16 mouse cellular contexts compared by ENCODE assay signal in genomic region chrX:79929956-79930355, GRCm38 (mm10).
"Had no signal": no experiment of that assay in that cellular context is flagged by ENCODE, and none has a peak within 500 bp of the region (broad histone marks: within the 10 kb centered on the region; RNA-seq: fewer than 3 reads in every experiment).

No protein-coding gene starts in this region.

- H3K4me3 ChIP-seq: neural tube, embryonic 13.5 days; neural tube, embryonic 15.5 days; stomach, embryonic 15.5 days had no signal

- H3K9me3 ChIP-seq: neural tube, embryonic 13.5 days; neural tube, embryonic 15.5 days; stomach, embryonic 15.5 days had no signal

- DNase-seq: retina, postnatal 1 day; right cerebral cortex, adult 18-20 months; right cerebral cortex, postnatal 14 days; right cerebral cortex, postnatal 25 days; right cerebral cortex, postnatal 4 days; spleen, adult 18-20 months; thymus, adult 18-20 months; thymus, adult 2 months; thymus, postnatal 14 days; thymus, postnatal 25 days; thymus, postnatal 36 days; thymus, postnatal 4 days had no signal

- H3K27me3 ChIP-seq: neural tube, embryonic 13.5 days; neural tube, embryonic 15.5 days; stomach, embryonic 15.5 days had no signal

- H3K36me3 ChIP-seq: neural tube, embryonic 13.5 days; neural tube, embryonic 15.5 days; stomach, embryonic 15.5 days had no signal

- H3K27ac ChIP-seq: neural tube, embryonic 13.5 days; neural tube, embryonic 15.5 days; stomach, embryonic 15.5 days; stomach, postnatal 0 days had no signal

- H3K4me1 ChIP-seq: neural tube, embryonic 13.5 days; neural tube, embryonic 15.5 days; stomach, embryonic 15.5 days had no signal
